Comparison of ENCODE assay signal across 8 mouse cellular contexts in the genomic region with DNA sequence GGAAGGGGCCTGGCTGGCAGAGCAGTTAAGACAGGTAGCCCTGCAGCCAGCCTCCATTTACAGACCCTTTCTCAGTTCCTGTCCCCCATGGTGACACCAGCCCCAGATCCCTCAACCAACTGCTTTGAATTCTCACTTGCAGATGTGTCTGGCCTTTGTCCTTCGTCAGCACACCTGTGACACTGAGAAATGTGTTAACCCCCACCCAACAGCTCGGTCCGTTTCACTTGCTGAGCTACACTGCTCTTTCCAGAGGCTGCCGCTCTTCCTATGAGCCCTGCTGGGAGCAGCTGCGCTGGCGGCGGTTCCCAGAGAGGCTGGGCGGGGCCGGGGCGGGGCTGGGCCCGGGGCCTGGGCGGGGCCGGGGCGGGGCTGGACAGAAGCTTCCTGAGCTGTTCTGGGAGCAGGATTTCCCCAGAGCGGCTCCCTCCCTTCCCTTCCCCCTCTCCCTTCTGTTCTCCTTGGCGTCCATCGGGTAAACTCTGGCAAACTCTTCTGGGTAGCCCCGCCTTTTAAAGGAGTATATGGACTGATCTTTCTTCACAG.
DNase-seq lines count a peak whose midpoint lies in the region; ATAC-seq and TF ChIP-seq lines count a peak whose summit lies in the region.

No protein-coding gene starts in this region.

- peak; percentile 46 for ATAC-seq in G1E (ENCODE audit: extremely low read depth, insufficient number of reproducible peaks, low FRiP score, poor library complexity, severe bottlenecking)
- ATAC-seq in heart, embryonic 14.5 days (ENCODE audit: insufficient number of reproducible peaks, insufficient read depth, low FRiP score, low read depth): peak; percentile 91
- ATAC-seq in kidney, embryonic 15.5 days (replicated peaks; ENCODE audit: low FRiP score): peak; percentile 92
- ATAC-seq in lung, embryonic 16.5 days (ENCODE audit: low read depth): peak; percentile 97

- peak overlapping the region; percentile 25 for H3K27ac ChIP-seq in bone marrow macrophage, adult 2 months (ENCODE audit: insufficient read depth, low read depth, low read length)
- H3K27ac ChIP-seq in heart, embryonic 14.5 days (replicated peaks in 1 of 2; ENCODE audit: control insufficient read depth in 1 of 2, insufficient read depth in 1 of 2, low read depth in 2 of 2, low read length in 2 of 2): peak overlapping the region; percentile 89 to 96
- H3K27ac ChIP-seq in kidney, embryonic 15.5 days: peak overlapping the region; percentile 91
- peak overlapping the region; percentile 92 for H3K27ac ChIP-seq in lung, embryonic 16.5 days (ENCODE audit: low read length)

- WGBS in heart, embryonic 14.5 days: under 1% methylated on average over 18 of the region's 18 CpGs
- 3% methylated on average over 18 of the region's 18 CpGs for WGBS in kidney, embryonic 15.5 days
- 3% methylated on average over 15 of the region's 18 CpGs for WGBS in lung, embryonic 16.5 days

- H3K9me3 ChIP-seq in G1E (replicated peaks): no peaks in the 10 kb centered on the region
- no peaks in the 10 kb centered on the region for H3K9me3 ChIP-seq in erythroblast, embryonic 14.5 days (ENCODE audit: control insufficient read depth, low read length)
- no peaks in the 10 kb centered on the region for H3K9me3 ChIP-seq in heart, embryonic 14.5 days (ENCODE audit: control insufficient read depth, low read length)
- H3K9me3 ChIP-seq in kidney, embryonic 15.5 days (replicated peaks): no peaks in the 10 kb centered on the region
- H3K9me3 ChIP-seq in lung, embryonic 16.5 days (ENCODE audit: control insufficient read depth, low read length): no peaks in the 10 kb centered on the region

- TF ChIP-seq POLR2A in bone marrow macrophage, adult 2 months (IDR thresholded peaks at IDR 0.05; ENCODE audit: borderline replicate concordance, low read depth, low read length): no peak

- peak overlapping the region; percentile 72 for H3K4me2 ChIP-seq in heart, embryonic 14.5 days (ENCODE audit: low read length)
- peak overlapping the region; percentile 69 for H3K4me2 ChIP-seq in kidney, embryonic 15.5 days
- peak overlapping the region; percentile 66 for H3K4me2 ChIP-seq in lung, embryonic 16.5 days (ENCODE audit: low read depth, low read length)

- H3K4me1 ChIP-seq in G1E (ENCODE audit: insufficient read depth, low read depth, low read length): peaks cover 18% of the 10 kb centered on the region
- peaks cover 50% of the 10 kb centered on the region for H3K4me1 ChIP-seq in bone marrow macrophage, adult 2 months (ENCODE audit: control insufficient read depth, insufficient read depth, low read length)
- peaks cover 25% of the 10 kb centered on the region for H3K4me1 ChIP-seq in erythroblast, embryonic 14.5 days (ENCODE audit: control insufficient read depth)
- H3K4me1 ChIP-seq in heart, embryonic 14.5 days (ENCODE audit: control insufficient read depth in 2 of 2, insufficient read depth in 2 of 2, low read length in 2 of 2): peaks cover 29 to 51% of the 10 kb centered on the region in 2 experiments
- peaks cover 62% of the 10 kb centered on the region for H3K4me1 ChIP-seq in kidney, embryonic 15.5 days
- H3K4me1 ChIP-seq in lung, embryonic 16.5 days (replicated peaks; ENCODE audit: control insufficient read depth, insufficient read depth, low read length): peaks cover 36% of the 10 kb centered on the region

- peak; percentile 62 for DNase-seq in G1E (ENCODE audit: low spot score)
- DNase-seq in ovary, postnatal 14 days (ENCODE audit: low spot score): peak; percentile 54
- peak; percentile 66 to 82 for DNase-seq in thymus, postnatal 36 days

- TF ChIP-seq CTCF in G1E (IDR thresholded peaks at IDR 0.05; ENCODE audit: low read depth, low read length): no peak
- TF ChIP-seq CTCF in bone marrow macrophage, adult 2 months (IDR thresholded peaks at IDR 0.05; ENCODE audit: low read depth, low read length): no peak

- H3K9ac ChIP-seq in heart, embryonic 14.5 days (ENCODE audit: low read length): peak overlapping the region; percentile 73
- peak overlapping the region; percentile 41 for H3K9ac ChIP-seq in kidney, embryonic 15.5 days
- peak overlapping the region; percentile 68 for H3K9ac ChIP-seq in lung, embryonic 16.5 days (ENCODE audit: low read length)

- H3K36me3 ChIP-seq in G1E (replicated peaks): peaks cover 69% of the 10 kb centered on the region
- H3K36me3 ChIP-seq in erythroblast, embryonic 14.5 days (ENCODE audit: control insufficient read depth): no peaks in the 10 kb centered on the region
- H3K36me3 ChIP-seq in heart, embryonic 14.5 days (ENCODE audit: control insufficient read depth, insufficient read depth, low read length): peaks cover 6% of the 10 kb centered on the region; the same call in 1 of the 2 replicates
- 0 out of 2 replicates have a peak, but pooled peaks cover under 1% of the 10 kb centered on the region for H3K36me3 ChIP-seq in kidney, embryonic 15.5 days
- no peaks in the 10 kb centered on the region for H3K36me3 ChIP-seq in lung, embryonic 16.5 days (ENCODE audit: control insufficient read depth, insufficient read depth, low read length)

- H3K27me3 ChIP-seq in G1E (ENCODE audit: insufficient read depth, low read length): no peaks in the 10 kb centered on the region
- H3K27me3 ChIP-seq in erythroblast, embryonic 14.5 days (ENCODE audit: control insufficient read depth): peaks cover 5% of the 10 kb centered on the region; the same call in 1 of the 2 replicates
- H3K27me3 ChIP-seq in heart, embryonic 14.5 days (ENCODE audit: control insufficient read depth, insufficient read depth, low read length): no peaks in the 10 kb centered on the region
- H3K27me3 ChIP-seq in kidney, embryonic 15.5 days: no peaks in the 10 kb centered on the region
- no peaks in the 10 kb centered on the region for H3K27me3 ChIP-seq in lung, embryonic 16.5 days (ENCODE audit: control insufficient read depth, insufficient read depth, low read depth, low read length)

- H3K4me3 ChIP-seq in G1E (ENCODE audit: low read depth, low read length): peak overlapping the region; percentile 40; the same call in 1 of the 2 replicates
- peak overlapping the region; percentile 40 for H3K4me3 ChIP-seq in bone marrow macrophage, adult 2 months (ENCODE audit: insufficient read depth, low read length)
- H3K4me3 ChIP-seq in erythroblast, embryonic 14.5 days (replicated peaks): peak overlapping the region; percentile 14
- H3K4me3 ChIP-seq in heart, embryonic 14.5 days (ENCODE audit: control insufficient read depth in 1 of 2, insufficient read depth in 1 of 2, low read depth in 1 of 2, low read length in 2 of 2): peak overlapping the region; percentile 39 to 48
- peak overlapping the region; percentile 37 for H3K4me3 ChIP-seq in kidney, embryonic 15.5 days (replicated peaks)
- H3K4me3 ChIP-seq in lung, embryonic 16.5 days (ENCODE audit: low read length): peak overlapping the region; percentile 37

Comparison
In these comparisons a context has a peak if more than half of its experiments do, and no peak if none do; other contexts are left out.
1. Peak in every context shown above with its lines: DNase-seq, ATAC-seq, H3K4me3 ChIP-seq and H3K27ac ChIP-seq.
2. ATAC-seq: peak in every context shown above with its lines; median percentile 97 in lung, embryonic 16.5 days; 92 in kidney, embryonic 15.5 days; 91 in heart, embryonic 14.5 days; 46 in G1E.
3. H3K27ac ChIP-seq: peak in every context shown above with its lines; median percentile 92 in heart, embryonic 14.5 days; 92 in lung, embryonic 16.5 days; 91 in kidney, embryonic 15.5 days; 25 in bone marrow macrophage, adult 2 months.